Mouse (Mus musculus): ENCODE measurements around the gene Gfy. TPM values are rescaled to one million over a fixed set of nuclear protein-coding genes. Genes with fewer than 3 reads are reported as not detected.
A peak's percentile ranks its signal among the peaks of the same experiment; 100 is the strongest.

Gfy gene
- polyA plus RNA-seq, 1 experiment from 2014 or later, result not detected

DNA sequence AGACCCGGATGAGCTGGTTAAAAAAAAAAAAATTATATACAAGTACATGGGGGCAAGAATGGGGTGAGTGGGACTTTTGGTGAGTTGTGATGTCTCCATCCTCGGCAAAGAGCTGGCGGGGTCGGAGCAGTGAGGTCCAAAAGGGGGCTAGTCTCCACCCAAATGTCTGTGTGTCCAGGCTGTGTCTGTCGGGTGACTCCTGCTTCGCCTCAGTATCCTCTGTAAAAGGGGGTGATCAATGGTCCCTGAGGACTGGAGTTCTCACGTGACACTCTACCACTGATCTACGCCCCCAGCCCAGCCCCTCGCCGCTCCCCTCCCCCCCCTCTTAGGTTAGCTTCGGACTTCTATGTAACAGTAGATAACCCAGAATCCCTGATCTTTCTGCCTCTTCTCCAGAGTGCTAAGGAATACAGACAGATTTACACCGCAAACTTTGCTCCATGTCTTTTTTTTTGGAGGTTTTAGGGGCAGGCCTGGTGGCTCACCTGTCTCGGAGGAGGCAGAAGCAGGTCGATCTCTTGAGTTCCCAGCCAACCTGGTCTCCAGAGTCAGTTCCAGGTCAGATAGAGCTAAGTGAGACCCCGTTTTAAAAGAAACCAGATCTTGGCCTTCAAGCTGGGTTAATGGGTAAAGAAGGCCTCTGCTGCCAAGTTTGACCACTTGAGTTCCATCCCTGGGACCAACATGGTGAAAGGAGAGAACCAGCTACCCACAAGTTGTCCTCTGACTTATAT lies 49.4 kb downstream of the Gfy start:
- peak overlapping the region; percentile 88 for H3K27ac ChIP-seq
- H3K9ac ChIP-seq, result peak overlapping the region; percentile 84
- peaks cover 58% of the 10 kb centered on the region for H3K4me1 ChIP-seq
- H3K36me3 ChIP-seq, result peaks cover 38% of the 10 kb centered on the region
- H3K27me3 ChIP-seq (replicated peaks), result no peaks in the 10 kb centered on the region
- 43% methylated on average over 15 of the region's 15 CpGs for WGBS (ENCODE audit: insufficient replicate concordance)
- H3K4me2 ChIP-seq, result peak overlapping the region; percentile 88
- no peaks in the 10 kb centered on the region for H3K9me3 ChIP-seq (replicated peaks)
- ATAC-seq, result no peak
- H3K4me3 ChIP-seq, result peak overlapping the region; percentile 94

DNA sequence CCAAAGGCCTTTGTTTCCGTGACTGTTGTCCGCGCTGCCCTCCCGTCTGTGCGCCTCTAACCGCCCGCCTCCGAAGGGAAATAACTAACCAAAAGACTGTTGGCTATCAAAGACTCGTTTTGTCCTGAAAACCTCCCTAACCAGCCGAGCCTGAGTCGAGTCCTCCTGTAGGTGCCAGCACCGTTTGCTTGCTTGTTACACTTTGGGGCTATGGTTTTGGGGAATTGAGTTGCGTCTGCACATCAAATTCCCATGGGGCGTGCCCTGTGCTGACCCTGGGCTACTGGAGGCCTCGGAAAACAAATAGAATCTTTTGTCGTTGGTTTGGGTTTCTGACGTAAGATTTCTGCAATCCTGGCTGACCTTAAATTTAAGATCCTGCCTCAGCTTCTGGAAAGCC lies 50.1 kb downstream of the Gfy start:
- peak overlapping the region; percentile 88 for H3K27ac ChIP-seq
- H3K9ac ChIP-seq, result peak overlapping the region; percentile 84
- H3K36me3 ChIP-seq, result peaks cover 40% of the 10 kb centered on the region
- 3% methylated on average over 17 of the region's 17 CpGs for WGBS (ENCODE audit: insufficient replicate concordance)
- peaks cover 58% of the 10 kb centered on the region for H3K4me1 ChIP-seq
- peak; percentile 5; the same call in 1 of the 2 replicates for ATAC-seq
- H3K4me2 ChIP-seq, result peak overlapping the region; percentile 88
- no peaks in the 10 kb centered on the region for H3K27me3 ChIP-seq (replicated peaks)
- H3K9me3 ChIP-seq (replicated peaks), result no peaks in the 10 kb centered on the region
- peak overlapping the region; percentile 94 for H3K4me3 ChIP-seq

- no peaks in the 10 kb centered on the region for H3K27me3 ChIP-seq (replicated peaks)
- peak within 1 kb of the TSS; percentile 90 for H3K4me2 ChIP-seq
- ATAC-seq, result peak; percentile 79
- H3K9me3 ChIP-seq (replicated peaks), result no peaks in the 10 kb centered on the region
- H3K4me1 ChIP-seq, result peaks cover 52% of the 10 kb centered on the region
- peak within 1 kb of the TSS; percentile 94 for H3K4me3 ChIP-seq
- WGBS (ENCODE audit: insufficient replicate concordance), result under 1% methylated on average over 48 of the region's 48 CpGs
- H3K9ac ChIP-seq, result peak within 1 kb of the TSS; percentile 98
- H3K27ac ChIP-seq, result peak within 1 kb of the TSS; percentile 95
- peaks cover 38% of the 10 kb centered on the region for H3K36me3 ChIP-seq
These were observed 50.6 kb downstream of the Gfy start, which contains the start of gene Rpl13a for GRCm38 (mm10) chr7:45128624-45129246. Rpl13a (minus strand) TSS chr7:45128761.

DNA sequence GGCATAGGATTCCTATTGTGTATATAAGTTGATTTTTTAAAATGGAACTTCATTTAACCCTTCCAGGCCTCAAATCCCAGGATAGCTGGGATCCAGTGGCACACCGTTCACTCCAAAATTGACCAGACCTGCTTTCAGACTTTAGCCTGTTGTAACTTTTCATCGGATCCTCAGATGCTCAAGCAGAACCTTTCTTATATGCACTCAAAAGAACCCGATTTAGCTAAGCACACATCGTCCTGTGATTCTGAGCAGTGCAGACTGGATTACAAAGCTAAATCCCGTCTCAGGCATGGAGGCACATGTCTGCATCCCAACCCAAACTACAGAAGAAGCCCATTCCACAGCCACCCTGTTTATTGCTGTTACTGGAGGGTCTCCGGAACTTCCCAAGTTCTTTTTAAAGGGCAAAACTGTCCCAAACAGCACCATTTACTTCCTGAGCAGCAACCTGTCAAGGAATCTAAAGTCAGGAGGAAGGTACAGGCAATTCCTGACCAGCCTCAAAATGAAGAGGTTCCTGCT lies 51.6 kb downstream of the Gfy start:
- ATAC-seq, result no peak
- peaks cover 58% of the 10 kb centered on the region for H3K4me1 ChIP-seq
- H3K27me3 ChIP-seq (replicated peaks), result no peaks in the 10 kb centered on the region
- H3K4me2 ChIP-seq, result peak overlapping the region; percentile 90
- peak overlapping the region; percentile 98 for H3K9ac ChIP-seq
- peaks cover 36% of the 10 kb centered on the region for H3K36me3 ChIP-seq
- WGBS (ENCODE audit: insufficient replicate concordance), result 0% methylated on average over 6 of the region's 6 CpGs
- peak overlapping the region; percentile 94 for H3K4me3 ChIP-seq
- H3K27ac ChIP-seq, result peak overlapping the region; percentile 95
- no peaks in the 10 kb centered on the region for H3K9me3 ChIP-seq (replicated peaks)

DNA sequence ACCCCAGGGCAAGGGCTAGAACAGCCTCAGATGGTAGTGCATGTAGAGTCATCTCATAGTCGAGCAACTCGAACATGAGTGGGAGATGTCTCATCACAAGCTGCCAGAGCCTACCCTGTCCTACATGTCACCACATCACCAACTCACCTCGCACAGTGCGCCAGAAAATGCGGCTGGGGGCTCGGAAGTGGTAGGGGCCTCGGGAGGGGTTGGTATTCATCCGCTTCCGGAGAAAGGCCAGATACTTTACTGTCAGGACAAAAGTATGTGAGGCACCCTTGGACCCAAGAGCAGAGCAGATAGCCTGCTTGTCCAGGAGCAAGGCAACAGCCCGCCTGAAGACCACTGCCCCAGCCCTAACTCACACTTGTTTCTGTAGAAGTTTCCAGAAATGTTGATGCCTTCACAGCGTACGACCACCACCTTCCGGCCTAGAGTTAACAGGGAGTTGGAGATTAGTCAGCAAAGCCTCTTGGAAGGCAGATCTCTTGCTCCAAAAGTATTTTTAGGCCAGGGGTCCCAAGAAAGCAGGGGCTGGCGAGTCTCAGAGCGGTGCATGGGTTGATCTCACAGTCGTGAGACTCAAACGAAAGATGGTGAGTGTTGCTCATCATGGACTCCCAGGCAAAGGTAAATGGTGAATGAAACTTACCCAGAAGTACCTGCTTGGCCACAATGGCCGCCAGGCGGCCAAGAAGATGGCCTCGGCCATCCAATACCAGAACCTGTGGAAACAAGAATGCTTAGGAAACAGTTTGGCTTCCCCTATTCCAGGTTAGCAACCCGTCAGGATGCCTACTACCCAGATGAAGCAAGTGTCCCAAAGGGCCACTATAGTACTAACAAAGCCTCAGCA lies 52.3 kb downstream of the Gfy start:
- no peaks in the 10 kb centered on the region for H3K27me3 ChIP-seq (replicated peaks)
- H3K36me3 ChIP-seq, result peaks cover 43% of the 10 kb centered on the region
- 12% methylated on average over 21 of the region's 21 CpGs for WGBS (ENCODE audit: insufficient replicate concordance)
- no peaks in the 10 kb centered on the region for H3K9me3 ChIP-seq (replicated peaks)
- H3K4me2 ChIP-seq, result peak overlapping the region; percentile 90
- ATAC-seq, result no peak
- peak overlapping the region; percentile 94 for H3K4me3 ChIP-seq
- peak overlapping the region; percentile 98 for H3K9ac ChIP-seq
- H3K27ac ChIP-seq, result peak overlapping the region; percentile 95
- H3K4me1 ChIP-seq, result peaks cover 63% of the 10 kb centered on the region

Small RNAs within 50 kb of the gene (microRNA-seq; reads per million reads assigned to microRNA genes)
- 55.9 reads per million, percentile 42 among the genes with 10 or more reads in this experiment for gene Mir5121
- gene Mir7055, result not detected

Other genes with a start within 250 kb of the Gfy start
- gene Tsks, start 236.4 kb downstream of the Gfy start, polyA plus RNA-seq (2016; fragmentation: Nextera tagmentation; extraction: Ambion mirVana), result 0.33 TPM in 1 of 2 replicates, not detected in the other
- gene Cpt1c, start 204.7 kb downstream of the Gfy start, polyA plus RNA-seq (2016; fragmentation: Nextera tagmentation; extraction: Ambion mirVana), result 4.0 and 4.3 TPM in 2 replicates
- 248 and 262 TPM in 2 replicates for gene Prmt1, start 193.0 kb downstream of the Gfy start, polyA plus RNA-seq (2016; fragmentation: Nextera tagmentation; extraction: Ambion mirVana)
- 50.4 and 55.9 TPM in 2 replicates for gene Irf3, start 181.9 kb downstream of the Gfy start, polyA plus RNA-seq (2016; fragmentation: Nextera tagmentation; extraction: Ambion mirVana)
- gene Bcl2l12, start 180.9 kb downstream of the Gfy start, polyA plus RNA-seq (2016; fragmentation: Nextera tagmentation; extraction: Ambion mirVana), result 23.6 and 25.4 TPM in 2 replicates
- gene Scaf1, start 163.2 kb downstream of the Gfy start, polyA plus RNA-seq (2016; fragmentation: Nextera tagmentation; extraction: Ambion mirVana), result 19.0 and 21.4 TPM in 2 replicates
- 13.9 and 15.5 TPM in 2 replicates for gene Rras, start 161.6 kb downstream of the Gfy start, polyA plus RNA-seq (2016; fragmentation: Nextera tagmentation; extraction: Ambion mirVana)
- 3.0 and 4.1 TPM in 2 replicates for gene Prr12, start 126.7 kb downstream of the Gfy start, polyA plus RNA-seq (2016; fragmentation: Nextera tagmentation; extraction: Ambion mirVana)
- 31.6 and 38.7 TPM in 2 replicates for gene Nosip, start 117.1 kb downstream of the Gfy start, polyA plus RNA-seq (2016; fragmentation: Nextera tagmentation; extraction: Ambion mirVana)
- gene Prrg2, start 116.9 kb downstream of the Gfy start, polyA plus RNA-seq (2016; fragmentation: Nextera tagmentation; extraction: Ambion mirVana), result 8.5 and 8.6 TPM in 2 replicates
- 69.1 and 70.9 TPM in 2 replicates for gene Rcn3, start 87.3 kb downstream of the Gfy start, polyA plus RNA-seq (2016; fragmentation: Nextera tagmentation; extraction: Ambion mirVana)
- gene Fcgrt, start 75.7 kb downstream of the Gfy start, polyA plus RNA-seq (2016; fragmentation: Nextera tagmentation; extraction: Ambion mirVana), result 26.6 and 26.9 TPM in 2 replicates
- 1,421 and 1,491 TPM in 2 replicates for gene Rps11, start 55.1 kb downstream of the Gfy start, polyA plus RNA-seq (2016; fragmentation: Nextera tagmentation; extraction: Ambion mirVana)
- 1,134 and 1,149 TPM in 2 replicates for gene Rpl13a, start 50.8 kb downstream of the Gfy start, polyA plus RNA-seq (2016; fragmentation: Nextera tagmentation; extraction: Ambion mirVana)
- gene Gm45713, start 43.3 kb downstream of the Gfy start, polyA plus RNA-seq (2016; fragmentation: Nextera tagmentation; extraction: Ambion mirVana), result 0.27 and 0.59 TPM in 2 replicates
- gene Flt3l, start 43.1 kb downstream of the Gfy start, polyA plus RNA-seq (2016; fragmentation: Nextera tagmentation; extraction: Ambion mirVana), result 5.1 and 5.7 TPM in 2 replicates
- 60.5 and 61.7 TPM in 2 replicates for gene Pih1d1, start 25.3 kb downstream of the Gfy start, polyA plus RNA-seq (2016; fragmentation: Nextera tagmentation; extraction: Ambion mirVana)
- gene Aldh16a1, start 25.0 kb downstream of the Gfy start, polyA plus RNA-seq (2016; fragmentation: Nextera tagmentation; extraction: Ambion mirVana), result 35.9 and 41.2 TPM in 2 replicates
- gene Slc17a7, start 15.6 kb downstream of the Gfy start, polyA plus RNA-seq (2016; fragmentation: Nextera tagmentation; extraction: Ambion mirVana), result not detected in 2 replicates
- gene Pth2, start 1.4 kb upstream of the Gfy start, polyA plus RNA-seq (2016; fragmentation: Nextera tagmentation; extraction: Ambion mirVana), result not detected in 2 replicates
- gene Ccdc155, start 25.3 kb upstream of the Gfy start, polyA plus RNA-seq (2016; fragmentation: Nextera tagmentation; extraction: Ambion mirVana), result 0.07 and 0.13 TPM in 2 replicates
- gene Dkkl1, start 32.6 kb upstream of the Gfy start, polyA plus RNA-seq (2016; fragmentation: Nextera tagmentation; extraction: Ambion mirVana), result 1.9 and 3.0 TPM in 2 replicates
- gene Tead2, start 36.2 kb upstream of the Gfy start, polyA plus RNA-seq (2016; fragmentation: Nextera tagmentation; extraction: Ambion mirVana), result 23.6 and 28.2 TPM in 2 replicates
- gene Cd37, start 59.5 kb upstream of the Gfy start, polyA plus RNA-seq (2016; fragmentation: Nextera tagmentation; extraction: Ambion mirVana), result 14.0 and 14.6 TPM in 2 replicates
- gene Slc6a16, start 61.5 kb upstream of the Gfy start, polyA plus RNA-seq (2016; fragmentation: Nextera tagmentation; extraction: Ambion mirVana), result not detected in 2 replicates
- not detected in 2 replicates for gene Slc6a21, start 97.9 kb upstream of the Gfy start, polyA plus RNA-seq (2016; fragmentation: Nextera tagmentation; extraction: Ambion mirVana)
- 1.2 and 2.2 TPM in 2 replicates for gene Trpm4, start 154.2 kb upstream of the Gfy start, polyA plus RNA-seq (2016; fragmentation: Nextera tagmentation; extraction: Ambion mirVana)
- gene Hrc, start 155.7 kb upstream of the Gfy start, polyA plus RNA-seq (2016; fragmentation: Nextera tagmentation; extraction: Ambion mirVana), result 0.08 and 0.23 TPM in 2 replicates
- 0.37 and 0.45 TPM in 2 replicates for gene Ppfia3, start 187.4 kb upstream of the Gfy start, polyA plus RNA-seq (2016; fragmentation: Nextera tagmentation; extraction: Ambion mirVana)
- gene Lin7b, start 191.0 kb upstream of the Gfy start, polyA plus RNA-seq (2016; fragmentation: Nextera tagmentation; extraction: Ambion mirVana), result 0.38 TPM in 1 of 2 replicates, not detected in the other
- gene Snrnp70, start 216.2 kb upstream of the Gfy start, polyA plus RNA-seq (2016; fragmentation: Nextera tagmentation; extraction: Ambion mirVana), result 170 and 179 TPM in 2 replicates
- 0.05 and 0.10 TPM in 2 replicates for gene Kcna7, start 226.1 kb upstream of the Gfy start, polyA plus RNA-seq (2016; fragmentation: Nextera tagmentation; extraction: Ambion mirVana)
- gene Ntf5, start 234.1 kb upstream of the Gfy start, polyA plus RNA-seq (2016; fragmentation: Nextera tagmentation; extraction: Ambion mirVana), result 0.81 and 0.87 TPM in 2 replicates
- not detected in 2 replicates for gene Lhb, start 241.3 kb upstream of the Gfy start, polyA plus RNA-seq (2016; fragmentation: Nextera tagmentation; extraction: Ambion mirVana)

All from liver, embryonic 12.5 days (tissue).